Mouse (Mus musculus) mouse embryonic stem cell (cell line): ENCODE data around the gene Pgrmc1.
"Not testable (repeated sequence)": the region's sequence is repeated elsewhere in the genome, so short reads cannot be mapped to it uniquely, and the experiment has no call there.

ENCODE experiments used
- in situ Hi-C, 2 experiments: fragments of 300-500 bp; cut with MboI; formaldehyde crosslinking; loops; 1 replicate in 1 of 2; 3 replicates in 1 of 2; pipeline ENCODE4 v1.14.3; 2019 to 2020; ENCODE audit warnings: low sequenced_read_pairs in 2 of 2, low pct_unique_long_range_greater_than_20kb in 1 of 2, mixed read lengths in 1 of 2; ENCODE audit not compliant: unreplicated experiment in 1 of 2

The Pgrmc1 gene

DNA sequence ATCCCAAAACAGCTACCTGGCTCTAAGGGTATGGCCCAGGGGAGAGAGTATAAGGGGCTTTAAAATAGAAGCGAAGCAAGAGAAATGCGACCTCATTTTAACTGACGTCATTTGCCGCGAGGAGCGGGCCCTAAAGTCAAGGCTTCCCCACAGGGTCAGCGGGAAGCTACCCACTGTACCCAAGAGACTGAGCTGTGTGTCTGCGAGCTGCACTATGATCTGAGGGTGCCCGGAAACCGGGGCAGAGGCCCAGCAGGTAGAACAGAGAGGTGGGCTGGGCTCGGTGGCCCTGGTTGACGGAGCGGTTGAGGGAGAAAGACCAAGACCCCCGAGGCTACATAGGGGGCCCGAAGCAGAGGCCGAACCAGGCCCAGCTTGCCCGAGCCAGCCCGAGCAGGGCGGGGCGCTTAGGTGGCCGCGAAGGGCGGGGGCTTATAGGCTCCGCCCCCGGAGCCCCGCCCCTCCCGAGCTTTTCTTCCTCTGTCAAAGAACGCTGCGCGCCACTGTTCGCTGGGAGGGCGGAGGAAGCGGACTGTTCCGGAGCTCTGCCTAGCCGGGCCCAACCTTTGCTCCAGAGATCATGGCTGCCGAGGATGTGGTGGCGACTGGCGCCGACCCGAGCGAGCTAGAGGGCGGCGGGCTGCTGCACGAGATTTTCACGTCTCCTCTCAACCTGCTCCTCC is at the start of gene Pgrmc1:
Pgrmc1 (plus strand) TSS at position 500 of the 683 bp plus-strand sequence.
- in situ Hi-C loops, result no loop called here

DNA sequence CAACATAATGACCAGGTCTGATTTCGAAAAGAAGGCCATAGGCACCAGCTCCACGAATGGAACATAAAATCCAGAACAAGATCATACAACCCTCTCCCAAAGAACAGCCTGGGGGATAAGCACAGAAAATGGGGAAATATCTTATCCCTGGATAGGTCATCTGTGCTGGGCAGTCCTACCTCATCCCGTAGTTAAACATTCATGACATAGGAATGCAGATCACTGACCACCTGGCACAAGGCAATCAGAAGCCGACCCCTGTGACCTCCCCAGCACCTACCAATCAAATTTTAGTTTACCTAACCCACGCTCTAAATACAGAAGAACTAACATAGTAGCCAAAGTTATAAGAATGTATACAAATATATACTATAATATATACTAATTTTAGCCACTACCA is 49.2 kb upstream of the Pgrmc1 start:
- in situ Hi-C loops, result no loop called here

DNA sequence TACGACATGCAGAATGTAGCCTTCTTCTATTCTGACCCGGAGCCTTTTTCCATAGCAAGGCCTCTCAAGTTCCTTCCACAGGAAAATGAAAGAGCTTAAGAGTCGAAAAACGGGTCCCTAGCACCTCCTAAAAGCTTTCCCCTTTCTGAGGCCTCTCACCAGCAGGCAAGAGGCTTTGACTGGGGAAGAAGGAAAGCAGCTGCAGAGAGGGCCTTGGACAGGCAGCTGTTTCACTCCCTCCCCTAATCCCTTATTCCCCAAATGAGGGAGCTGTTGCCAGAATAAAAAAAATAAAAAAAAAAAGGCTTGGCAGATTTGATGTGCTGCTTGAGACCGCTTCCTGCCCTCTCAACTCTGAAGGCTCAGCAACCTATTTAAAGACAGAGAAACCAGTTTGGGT is 47.1 kb upstream of the Pgrmc1 start:
- in situ Hi-C loops, result no loop called here

GRCm38 (mm10) chrX:36551351-36551750 is 46.7 kb upstream of the Pgrmc1 start:
- in situ Hi-C loops, result no loop called here

- in situ Hi-C loops, result no loop called here
Measured at GRCm38 (mm10) chrX:36552055-36552587, 45.9 kb upstream of the Pgrmc1 start.

GRCm38 (mm10) chrX:36552715-36553114 is 45.3 kb upstream of the Pgrmc1 start:
- in situ Hi-C loops, result no loop called here

- in situ Hi-C loops, result not testable (repeated sequence)
Measured at GRCm38 (mm10) chrX:36555196-36555595, 42.8 kb upstream of the Pgrmc1 start.

DNA sequence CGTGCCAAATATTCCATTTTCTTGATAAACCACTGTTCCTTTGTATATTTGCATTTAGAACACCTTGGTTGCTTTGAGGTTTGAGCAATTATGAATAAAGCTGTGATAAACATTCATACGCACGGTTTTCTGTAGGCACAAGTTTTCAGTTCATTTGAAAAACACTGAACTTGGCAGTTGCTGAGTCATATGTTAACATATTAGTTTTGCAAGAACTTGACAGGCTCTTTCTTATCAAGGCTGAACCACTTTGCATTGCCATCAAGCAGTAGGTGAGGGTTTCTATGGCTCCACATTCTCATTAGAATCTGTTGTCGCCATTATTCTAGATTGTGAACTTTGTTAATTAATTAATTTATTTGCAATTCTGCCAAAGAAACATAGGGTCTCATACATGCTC is 37.8 kb upstream of the Pgrmc1 start:
- in situ Hi-C loops, result no loop called here

- in situ Hi-C loops, result no loop called here
Measured at GRCm38 (mm10) chrX:36561650-36562049, 36.4 kb upstream of the Pgrmc1 start.

GRCm38 (mm10) chrX:36562079-36562478 is 35.9 kb upstream of the Pgrmc1 start:
- in situ Hi-C loops, result no loop called here

GRCm38 (mm10) chrX:36586629-36587303 is 11.2 kb upstream of the Pgrmc1 start:
- in situ Hi-C loops, result no loop called here

DNA sequence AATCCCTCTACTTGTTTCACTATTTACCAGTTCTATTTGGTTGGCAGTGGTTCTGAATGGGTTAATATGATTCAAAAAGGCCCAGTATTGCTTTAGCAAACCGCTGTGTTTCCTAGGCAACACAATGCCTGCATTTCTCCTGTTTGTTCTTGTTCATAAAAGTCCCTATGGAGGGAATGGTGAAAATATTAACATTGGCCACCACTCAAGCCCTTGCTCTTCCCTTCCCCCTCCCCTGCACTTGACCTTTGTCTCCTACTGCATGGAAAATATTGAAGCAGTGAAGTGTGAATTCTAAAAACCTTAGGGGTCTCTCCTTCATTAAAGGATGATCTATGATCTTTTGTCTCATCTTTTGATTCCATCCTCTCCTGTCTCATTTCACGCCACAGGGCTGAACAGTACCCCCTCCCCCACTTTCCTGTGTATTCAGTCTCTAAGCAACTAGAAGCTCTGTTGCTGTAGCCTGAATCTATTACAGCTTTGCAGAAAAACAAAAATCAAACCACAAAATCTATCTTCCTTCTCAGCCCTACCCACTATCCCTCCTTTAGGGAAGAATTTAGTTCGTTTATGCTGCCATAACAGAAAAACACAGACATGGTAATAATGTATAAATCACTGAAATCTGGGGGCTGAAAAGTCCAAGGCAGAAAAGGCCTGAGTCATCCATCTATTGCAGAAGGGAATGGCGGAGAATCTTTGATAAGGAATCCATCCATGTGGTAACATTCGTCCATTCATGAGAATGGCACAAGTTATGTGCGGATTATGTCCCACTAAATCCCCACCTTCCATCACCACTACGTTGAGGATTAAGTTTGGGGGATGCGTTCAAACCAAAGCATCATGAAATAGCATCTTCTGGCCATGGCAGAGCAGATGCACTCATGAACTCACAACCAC is 10.4 kb upstream of the Pgrmc1 start:
- in situ Hi-C loops, result no loop called here

DNA sequence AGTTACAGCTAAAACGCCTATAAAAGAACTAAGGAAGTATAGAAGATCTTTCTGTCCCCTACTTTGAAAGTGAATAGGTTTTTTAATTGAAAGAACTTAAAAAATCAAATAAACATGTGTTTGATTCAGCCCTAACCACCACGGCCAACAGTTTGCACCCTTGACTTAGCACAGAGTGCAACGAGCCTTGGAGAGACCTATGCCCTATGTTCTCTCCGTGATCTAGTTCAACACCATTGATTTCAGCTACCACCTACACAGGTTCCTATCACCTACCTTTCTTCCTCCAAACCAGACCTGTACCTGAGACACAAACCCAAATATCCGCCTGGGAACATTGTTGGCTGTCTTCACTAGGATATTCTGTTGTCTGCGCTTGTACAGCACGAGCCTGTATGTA is 7.7 kb upstream of the Pgrmc1 start:
- in situ Hi-C loops, result no loop called here

- in situ Hi-C loops, result no loop called here
Measured at GRCm38 (mm10) chrX:36591120-36591519, 6.9 kb upstream of the Pgrmc1 start.

DNA sequence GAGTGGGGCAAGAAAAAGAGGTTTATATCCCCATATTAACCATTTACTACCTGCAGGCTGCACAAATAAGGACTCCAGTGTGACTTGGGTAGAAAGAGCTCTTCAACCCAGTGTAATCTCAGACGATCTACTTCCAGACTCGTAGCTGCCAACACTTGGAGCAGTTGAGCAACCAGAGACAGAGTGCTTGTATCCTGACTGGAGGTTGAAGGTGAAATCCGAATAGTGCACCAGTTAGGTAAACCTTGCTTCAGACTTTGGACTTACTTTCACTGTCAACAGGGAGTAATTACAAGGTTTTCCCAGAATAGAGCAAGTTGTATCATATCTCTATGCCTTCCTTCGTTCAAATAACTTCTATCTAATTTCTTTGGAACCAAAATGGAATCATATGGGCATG is 6.5 kb upstream of the Pgrmc1 start:
- in situ Hi-C loops, result no loop called here

- in situ Hi-C loops, result no loop called here
Measured at GRCm38 (mm10) chrX:36595247-36595646, 2.8 kb upstream of the Pgrmc1 start.

GRCm38 (mm10) chrX:36596483-36597120 is 1.4 kb upstream of the Pgrmc1 start:
- in situ Hi-C loops, result not testable (repeated sequence)

DNA sequence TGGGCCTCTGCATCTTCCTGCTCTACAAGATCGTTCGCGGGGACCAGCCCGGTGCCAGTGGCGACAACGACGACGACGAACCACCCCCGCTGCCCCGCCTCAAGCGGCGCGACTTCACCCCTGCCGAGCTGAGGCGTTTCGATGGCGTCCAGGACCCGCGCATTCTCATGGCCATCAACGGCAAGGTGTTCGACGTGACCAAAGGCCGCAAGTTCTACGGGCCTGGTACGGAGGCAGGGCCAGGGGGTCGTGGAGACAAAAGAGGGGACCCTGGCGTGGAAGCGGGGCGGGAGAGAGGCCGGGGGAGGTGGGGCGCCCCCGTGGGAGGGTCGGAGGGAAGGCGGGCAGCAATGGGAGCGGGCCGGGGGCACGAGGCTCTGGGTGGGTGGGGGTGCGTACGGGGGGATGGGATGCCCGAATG is 394 bp downstream of the Pgrmc1 start:
- in situ Hi-C loops, result no loop called here
